Mouse (Mus musculus) neural tube, embryonic 14.5 days (tissue): ENCODE data around the gene Tlr9. TPM values are rescaled to one million over a fixed set of nuclear protein-coding genes. Genes with fewer than 3 reads are reported as not detected.

Experiments
- ATAC-seq: fragments of 200-750 bp; cut with Nextera tagmentation; 2 replicates; pipeline ENCODE4 v1.8.0; 2017; ENCODE audit warnings: low read depth, mild to moderate bottlenecking, moderate TSS enrichment, moderate library complexity
- H3K27ac ChIP-seq: fragments of 300-500 bp; sonication (generic); 2 replicates; pipeline ENCODE4 v1.5.1; 2014; ENCODE audit warnings: low read depth, mild to moderate bottlenecking, control low read depth, low read length, moderate library complexity, mixed read lengths
- H3K27me3 ChIP-seq: fragments of 300-500 bp; sonication (generic); 2 replicates; pipeline ENCODE4 v1.6.1; 2014; ENCODE audit warnings: low read length; ENCODE audit not compliant: control insufficient read depth, insufficient read depth
- H3K36me3 ChIP-seq: fragments of 300-500 bp; sonication (generic); 2 replicates; pipeline ENCODE4 v1.6.1; 2014; ENCODE audit warnings: low read length, mixed read lengths; ENCODE audit not compliant: control insufficient read depth, insufficient read depth
- H3K4me1 ChIP-seq: fragments of 300-500 bp; sonication (generic); 2 replicates; pipeline ENCODE4 v1.6.1; 2014; ENCODE audit warnings: low read length; ENCODE audit not compliant: control insufficient read depth, insufficient read depth
- H3K4me2 ChIP-seq: fragments of 300-500 bp; sonication (generic); 2 replicates; pipeline ENCODE4 v1.6.1; 2014; ENCODE audit warnings: mild to moderate bottlenecking, low read depth, low read length, control low read depth
- H3K4me3 ChIP-seq: fragments of 300-500 bp; sonication (generic); 2 replicates; pipeline ENCODE4 v1.5.1; 2014; ENCODE audit warnings: low read depth, low read length, control low read depth, mixed read lengths
- H3K9ac ChIP-seq: fragments of 300-500 bp; sonication (generic); replicated peaks from 2 replicates; pipeline ENCODE4 v1.6.1; 2014; ENCODE audit warnings: low read depth, mild to moderate bottlenecking, control low read depth, low read length, mixed read lengths
- H3K9me3 ChIP-seq: fragments of 300-500 bp; sonication (generic); 2 replicates; pipeline ENCODE4 v1.6.1; 2016; ENCODE audit warnings: low read length; ENCODE audit not compliant: control insufficient read depth
- WGBS: fragments of 180-500 bp; shearing (Covaris S2); extraction: QIAGEN DNeasy Blood & Tissue Kit; methylation state at CpG from one replicate; pipeline ENCODE4 v1.1.7; 2014; 5-methylcytosine and 5-hydroxymethylcytosine counted together
- polyA plus RNA-seq: library from polyadenylated mRNA; unstranded; fragments of >200 nt; fragmentation: Nextera tagmentation; extraction: Ambion mirVana; gene quantifications from 2 replicates; pipeline ENCODE4 v1.2.1, GENCODE M21; 2014

Tlr9 gene
- polyA plus RNA-seq, 1 experiment from 2014 or later = 0.09 TPM

GRCm38 (mm10) chr9:106210853-106211609 lies 11.4 kb upstream of the Tlr9 start:
- no peak; the same call in 1 of the 2 replicates for ATAC-seq
- Histone ChIP-seq H3K4me3 (no peak overlapping the region), H3K27ac (no peak overlapping the region), H3K4me2 (peak overlapping the region; percentile 37; the same call in 1 of the 2 replicates), H3K36me3 (peaks cover 27% of the 10 kb centered on the region), H3K9ac (no peak overlapping the region), H3K4me1 (peaks cover 8% of the 10 kb centered on the region; the same call in 1 of the 2 replicates), H3K27me3 (no peaks in the 10 kb centered on the region), H3K9me3 (no peaks in the 10 kb centered on the region)
- 35% methylated on average over 9 of the region's 9 CpGs for WGBS

GRCm38 (mm10) chr9:106211680-106212593 lies 10.5 kb upstream of the Tlr9 start:
- 19% methylated on average over 37 of the region's 37 CpGs for WGBS
- Histone ChIP-seq H3K4me2 (peak overlapping the region; percentile 37), H3K27me3 (no peaks in the 10 kb centered on the region), H3K9ac (peak overlapping the region; percentile 25; the same call in 1 of the 2 replicates), H3K36me3 (peaks cover 27% of the 10 kb centered on the region), H3K4me1 (peaks cover 4% of the 10 kb centered on the region; the same call in 1 of the 2 replicates), H3K27ac (no peak overlapping the region), H3K9me3 (no peaks in the 10 kb centered on the region), H3K4me3 (peak overlapping the region; percentile 1; the same call in 1 of the 2 replicates)
- peak; percentile 84 for ATAC-seq

GRCm38 (mm10) chr9:106212594-106212981 lies 9.8 kb upstream of the Tlr9 start:
- H3K27me3 ChIP-seq = no peaks in the 10 kb centered on the region
- no peak overlapping the region for H3K27ac ChIP-seq
- no peak for ATAC-seq
- H3K4me1 ChIP-seq = peaks cover 3% of the 10 kb centered on the region; the same call in 1 of the 2 replicates
- peaks cover 27% of the 10 kb centered on the region for H3K36me3 ChIP-seq
- no peaks in the 10 kb centered on the region for H3K9me3 ChIP-seq
- no peak overlapping the region for H3K4me3 ChIP-seq
- 87% methylated on average over 12 of the region's 12 CpGs for WGBS
- no peak overlapping the region for H3K9ac ChIP-seq
- no peak overlapping the region for H3K4me2 ChIP-seq

GRCm38 (mm10) chr9:106215341-106216125 lies 6.9 kb upstream of the Tlr9 start:
- Histone ChIP-seq H3K36me3 (peaks cover 27% of the 10 kb centered on the region), H3K9ac (no peak overlapping the region), H3K4me2 (no peak overlapping the region), H3K27me3 (no peaks in the 10 kb centered on the region), H3K4me1 (peaks cover 3% of the 10 kb centered on the region; the same call in 1 of the 2 replicates), H3K4me3 (no peak overlapping the region), H3K9me3 (no peaks in the 10 kb centered on the region), H3K27ac (no peak overlapping the region)
- 84% methylated on average over 6 of the region's 6 CpGs for WGBS
- ATAC-seq = no peak

GRCm38 (mm10) chr9:106216971-106217370 lies 5.4 kb upstream of the Tlr9 start:
- Histone ChIP-seq H3K4me2 (no peak overlapping the region), H3K4me3 (no peak overlapping the region), H3K27ac (no peak overlapping the region), H3K27me3 (no peaks in the 10 kb centered on the region), H3K9me3 (no peaks in the 10 kb centered on the region), H3K36me3 (peaks cover 27% of the 10 kb centered on the region), H3K9ac (no peak overlapping the region), H3K4me1 (no peaks in the 10 kb centered on the region)
- WGBS = 89% methylated on average over 7 of the region's 7 CpGs
- ATAC-seq = no peak

- Histone ChIP-seq H3K4me1 (no peaks in the 10 kb centered on the region), H3K9me3 (no peaks in the 10 kb centered on the region), H3K4me3 (no peak overlapping the region), H3K36me3 (no peaks in the 10 kb centered on the region), H3K4me2 (no peak overlapping the region), H3K27me3 (no peaks in the 10 kb centered on the region), H3K27ac (no peak overlapping the region), H3K9ac (no peak overlapping the region)
- WGBS = 75% methylated on average over 8 of the region's 8 CpGs
- ATAC-seq = no peak
Measured at GRCm38 (mm10) chr9:106220894-106221523, 1.4 kb upstream of the Tlr9 start.

GRCm38 (mm10) chr9:106222994-106223393 lies 596 bp downstream of the Tlr9 start:
- 86% methylated on average over 4 of the region's 4 CpGs for WGBS
- Histone ChIP-seq H3K9ac (no peak overlapping the region), H3K36me3 (no peaks in the 10 kb centered on the region), H3K27me3 (no peaks in the 10 kb centered on the region), H3K4me2 (no peak overlapping the region), H3K4me1 (no peaks in the 10 kb centered on the region), H3K4me3 (no peak overlapping the region), H3K27ac (no peak overlapping the region), H3K9me3 (no peaks in the 10 kb centered on the region)
- ATAC-seq = no peak

- peak overlapping the region; percentile 53 for H3K9ac ChIP-seq
- 61% methylated on average over 24 of the region's 24 CpGs for WGBS
- no peaks in the 10 kb centered on the region for H3K4me1 ChIP-seq
- H3K27ac ChIP-seq = no peak overlapping the region
- no peaks in the 10 kb centered on the region for H3K9me3 ChIP-seq
- peak overlapping the region; percentile 65 for H3K4me2 ChIP-seq
- peak; percentile 26; the same call in 1 of the 2 replicates for ATAC-seq
- H3K27me3 ChIP-seq = no peaks in the 10 kb centered on the region
- H3K36me3 ChIP-seq = no peaks in the 10 kb centered on the region
- H3K4me3 ChIP-seq = peak overlapping the region; percentile 32
Measured at GRCm38 (mm10) chr9:106225469-106226150, 3.2 kb downstream of the Tlr9 start.
